Mouse (Mus musculus) heart, embryonic 11.5 days (tissue): ENCODE results near the gene Pitpnm2. TPM values are rescaled to one million over a fixed set of nuclear protein-coding genes. Genes with fewer than 3 reads are reported as not detected.

ENCODE experiments used
- ATAC-seq: fragments of 200-750 bp; cut with Nextera tagmentation; replicated peaks from 2 replicates; pipeline ENCODE4 v1.8.0; 2017; ENCODE audit warnings: moderate library complexity; ENCODE audit not compliant: insufficient number of reproducible peaks, low FRiP score, low TSS enrichment
- H3K27ac ChIP-seq: fragments of 300-500 bp; sonication (generic); 2 replicates; pipeline ENCODE4 v1.5.1; 2014; ENCODE audit warnings: mild to moderate bottlenecking, low read depth, low read length
- H3K27me3 ChIP-seq: fragments of 300-500 bp; sonication (generic); 2 replicates; pipeline ENCODE4 v1.6.1; 2014; ENCODE audit warnings: mild to moderate bottlenecking, low read length, mixed read lengths; ENCODE audit not compliant: control insufficient read depth, insufficient read depth
- H3K36me3 ChIP-seq: fragments of 300-500 bp; sonication (generic); 2 replicates; pipeline ENCODE4 v1.6.1; 2014; ENCODE audit warnings: mild to moderate bottlenecking, low read length, moderate library complexity, mixed read lengths; ENCODE audit not compliant: control insufficient read depth, insufficient read depth
- H3K4me1 ChIP-seq: fragments of 300-500 bp; sonication (generic); 2 replicates; pipeline ENCODE4 v1.6.1; 2014; ENCODE audit warnings: low read length; ENCODE audit not compliant: control insufficient read depth, insufficient read depth
- H3K4me2 ChIP-seq: fragments of 300-500 bp; sonication (generic); 2 replicates; pipeline ENCODE4 v1.6.1; 2014; ENCODE audit warnings: mild to moderate bottlenecking, moderate library complexity
- H3K4me3 ChIP-seq: fragments of 300-500 bp; sonication (generic); 2 replicates; pipeline ENCODE4 v1.5.1; 2014; ENCODE audit warnings: low read depth, low read length
- H3K9ac ChIP-seq: fragments of 300-500 bp; sonication (generic); 2 replicates; pipeline ENCODE4 v1.6.1; 2014; ENCODE audit warnings: mild to moderate bottlenecking, low read depth, low read length, moderate library complexity
- H3K9me3 ChIP-seq: fragments of 300-500 bp; sonication (generic); replicated peaks from 2 replicates; pipeline ENCODE4 v1.6.1; 2016; ENCODE audit warnings: low read length; ENCODE audit not compliant: control insufficient read depth
- WGBS: fragments of 180-500 bp; shearing (Covaris S2); extraction: QIAGEN DNeasy Blood & Tissue Kit; methylation state at CpG from one replicate; pipeline ENCODE4 v1.1.7; 2014; ENCODE audit not compliant: insufficient replicate concordance; 5-methylcytosine and 5-hydroxymethylcytosine counted together
- polyA plus RNA-seq: library from polyadenylated mRNA; unstranded; fragments of >200 nt; fragmentation: Nextera tagmentation; extraction: Ambion mirVana; gene quantifications from 2 replicates; pipeline ENCODE4 v1.2.1, GENCODE M21; 2014

Gene Pitpnm2
- polyA plus RNA-seq, 1 experiment from 2014 or later = 7.8 TPM

DNA sequence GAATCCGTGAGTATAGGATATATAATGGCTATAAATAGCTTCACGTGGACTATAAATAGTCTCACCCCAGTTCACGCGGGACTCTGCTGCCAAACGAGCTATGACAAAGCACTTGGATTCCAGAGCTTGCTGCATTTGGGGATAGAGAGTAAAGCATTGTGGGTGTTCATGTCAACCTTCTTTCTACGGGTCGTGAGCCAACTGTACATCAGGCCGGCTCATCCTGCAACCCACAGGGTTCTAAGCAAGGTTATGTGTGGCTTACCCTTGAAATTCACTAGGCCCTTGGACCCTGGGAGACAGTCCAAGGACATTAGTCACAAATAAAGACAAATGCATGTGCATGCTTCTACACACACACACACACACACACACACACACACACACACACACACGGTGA lies 77.8 kb downstream of the Pitpnm2 start:
- Histone ChIP-seq H3K4me3 (no peak overlapping the region), H3K27me3 (no peaks in the 10 kb centered on the region), H3K36me3 (no peaks in the 10 kb centered on the region; the same call in 1 of the 2 replicates), H3K4me1 (peaks cover 51% of the 10 kb centered on the region), H3K27ac (peak overlapping the region; percentile 88), H3K9ac (0 out of 2 replicates have a peak overlapping the region, but pooled peaks have one; percentile 16), H3K9me3 (no peaks in the 10 kb centered on the region), H3K4me2 (no peak overlapping the region)
- ATAC-seq = no peak
- 46% methylated on average over 9 of the region's 9 CpGs for WGBS

DNA sequence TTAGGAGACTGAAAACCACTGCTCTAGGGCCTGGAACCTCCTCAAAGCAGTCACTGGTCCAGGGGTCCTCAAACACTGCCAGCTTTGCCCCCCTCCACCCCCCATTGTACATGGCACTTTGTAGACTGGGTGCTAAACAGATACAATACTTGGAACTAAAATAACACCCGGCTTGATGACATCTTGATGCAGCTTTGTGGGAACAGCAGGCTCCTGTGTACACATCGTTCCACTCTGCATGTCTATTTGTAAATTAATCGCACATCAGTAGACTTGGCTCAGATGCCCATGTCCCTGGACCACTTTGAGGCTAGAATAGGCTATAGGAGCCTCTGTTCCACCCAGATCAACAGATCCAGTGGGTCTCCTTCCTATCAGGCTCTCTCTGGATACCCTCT lies 80.3 kb downstream of the Pitpnm2 start:
- Histone ChIP-seq H3K27ac (no peak overlapping the region), H3K4me2 (no peak overlapping the region), H3K36me3 (no peaks in the 10 kb centered on the region; the same call in 1 of the 2 replicates), H3K4me1 (peaks cover 63% of the 10 kb centered on the region), H3K27me3 (no peaks in the 10 kb centered on the region), H3K4me3 (no peak overlapping the region), H3K9me3 (no peaks in the 10 kb centered on the region), H3K9ac (no peak overlapping the region)
- no peak for ATAC-seq
- WGBS = 82% methylated on average over 3 of the region's 3 CpGs

DNA sequence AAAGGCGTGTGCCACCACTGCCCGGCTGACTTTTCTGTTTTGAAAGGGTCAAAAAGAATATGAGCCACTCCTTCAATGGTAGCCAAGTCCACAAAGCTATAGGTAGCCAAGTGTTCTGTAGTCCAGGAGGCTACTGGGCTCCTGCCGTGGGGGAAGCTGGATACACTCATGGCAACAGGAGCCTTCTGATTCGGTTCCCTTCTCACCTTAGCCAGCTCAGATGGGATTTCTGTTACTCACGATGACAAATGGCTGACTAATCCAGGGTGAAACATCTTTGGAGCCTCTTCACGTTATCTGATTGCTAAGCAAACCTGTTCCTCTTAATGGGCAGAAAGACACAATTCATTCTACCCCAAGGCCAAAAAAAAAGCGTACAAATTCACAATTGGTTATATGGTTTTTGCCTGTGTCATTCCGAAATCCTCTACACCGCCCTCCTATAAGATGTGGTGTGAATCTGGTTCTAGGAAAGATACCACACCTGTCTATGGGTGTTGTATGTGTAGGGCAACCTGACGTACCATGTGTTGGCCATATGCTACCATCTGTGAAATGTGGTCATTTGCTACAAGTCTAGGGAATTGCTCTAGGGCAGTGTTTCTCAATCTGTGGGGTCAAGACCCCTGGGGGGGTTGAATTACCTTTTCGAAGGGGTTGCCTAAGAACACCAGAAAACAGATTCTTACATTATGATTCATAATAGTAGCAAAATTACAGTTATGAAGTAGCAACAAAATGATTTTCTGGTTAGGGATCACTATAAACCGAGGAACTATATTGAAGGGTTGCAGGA lies 80.9 kb downstream of the Pitpnm2 start:
- no peak overlapping the region for H3K9ac ChIP-seq
- H3K27ac ChIP-seq = no peak overlapping the region
- peaks cover 63% of the 10 kb centered on the region for H3K4me1 ChIP-seq
- H3K9me3 ChIP-seq = no peaks in the 10 kb centered on the region
- H3K27me3 ChIP-seq = no peaks in the 10 kb centered on the region
- no peaks in the 10 kb centered on the region; the same call in 1 of the 2 replicates for H3K36me3 ChIP-seq
- no peak for ATAC-seq
- H3K4me3 ChIP-seq = no peak overlapping the region
- WGBS = 82% methylated on average over 12 of the region's 12 CpGs
- no peak overlapping the region for H3K4me2 ChIP-seq

DNA sequence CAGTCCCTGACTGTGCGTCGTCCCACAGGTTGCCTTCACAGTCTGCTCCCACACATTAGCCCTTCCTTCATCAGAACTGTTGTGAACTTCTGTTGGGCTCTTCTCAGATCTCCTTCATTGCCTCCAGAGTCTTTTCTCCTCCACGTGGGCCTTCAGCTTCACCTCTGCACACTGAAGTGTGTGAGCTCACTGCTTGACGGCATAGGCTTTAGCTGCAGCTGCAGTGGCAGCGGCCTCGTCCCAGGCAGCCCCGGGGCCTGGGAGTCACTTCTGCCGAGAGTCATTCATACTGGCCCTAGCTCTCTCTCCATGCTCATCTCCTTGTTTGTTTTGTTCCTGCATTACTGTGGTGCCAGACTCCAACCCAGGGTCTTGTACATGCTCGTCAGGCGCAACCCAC lies 81.9 kb downstream of the Pitpnm2 start:
- Histone ChIP-seq H3K36me3 (no peaks in the 10 kb centered on the region; the same call in 1 of the 2 replicates), H3K9ac (peak overlapping the region; percentile 43; the same call in 1 of the 2 replicates), H3K4me2 (no peak overlapping the region), H3K27me3 (no peaks in the 10 kb centered on the region), H3K4me3 (no peak overlapping the region), H3K27ac (peak overlapping the region; percentile 5; the same call in 1 of the 2 replicates), H3K9me3 (no peaks in the 10 kb centered on the region), H3K4me1 (peaks cover 63% of the 10 kb centered on the region)
- no peak for ATAC-seq
- WGBS = 54% methylated on average over 10 of the region's 10 CpGs

DNA sequence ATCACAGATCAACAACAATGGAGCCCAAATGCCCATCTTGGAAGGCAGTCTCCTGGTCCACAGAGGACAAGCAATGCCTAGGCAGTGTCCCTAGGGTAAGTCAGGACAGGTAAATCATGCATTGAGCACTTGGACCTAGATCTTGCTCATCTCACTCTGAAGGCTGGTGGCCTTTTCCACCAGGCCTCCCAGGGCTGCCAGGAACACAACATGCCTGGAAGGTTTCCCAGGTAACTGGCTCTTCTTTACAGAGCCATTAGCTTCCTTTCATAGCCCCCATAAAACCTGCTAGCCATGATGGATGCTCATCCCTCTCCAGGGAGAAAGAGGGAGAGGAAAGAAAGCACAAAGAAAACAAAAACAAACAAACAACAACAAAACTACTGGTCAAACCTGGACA lies 82.8 kb downstream of the Pitpnm2 start:
- no peak for ATAC-seq
- H3K9ac ChIP-seq = no peak overlapping the region
- H3K4me1 ChIP-seq = peaks cover 64% of the 10 kb centered on the region
- H3K4me3 ChIP-seq = no peak overlapping the region
- peak overlapping the region; percentile 3; the same call in 1 of the 2 replicates for H3K27ac ChIP-seq
- no peaks in the 10 kb centered on the region for H3K9me3 ChIP-seq
- no peaks in the 10 kb centered on the region; the same call in 1 of the 2 replicates for H3K36me3 ChIP-seq
- H3K4me2 ChIP-seq = no peak overlapping the region
- H3K27me3 ChIP-seq = no peaks in the 10 kb centered on the region

DNA sequence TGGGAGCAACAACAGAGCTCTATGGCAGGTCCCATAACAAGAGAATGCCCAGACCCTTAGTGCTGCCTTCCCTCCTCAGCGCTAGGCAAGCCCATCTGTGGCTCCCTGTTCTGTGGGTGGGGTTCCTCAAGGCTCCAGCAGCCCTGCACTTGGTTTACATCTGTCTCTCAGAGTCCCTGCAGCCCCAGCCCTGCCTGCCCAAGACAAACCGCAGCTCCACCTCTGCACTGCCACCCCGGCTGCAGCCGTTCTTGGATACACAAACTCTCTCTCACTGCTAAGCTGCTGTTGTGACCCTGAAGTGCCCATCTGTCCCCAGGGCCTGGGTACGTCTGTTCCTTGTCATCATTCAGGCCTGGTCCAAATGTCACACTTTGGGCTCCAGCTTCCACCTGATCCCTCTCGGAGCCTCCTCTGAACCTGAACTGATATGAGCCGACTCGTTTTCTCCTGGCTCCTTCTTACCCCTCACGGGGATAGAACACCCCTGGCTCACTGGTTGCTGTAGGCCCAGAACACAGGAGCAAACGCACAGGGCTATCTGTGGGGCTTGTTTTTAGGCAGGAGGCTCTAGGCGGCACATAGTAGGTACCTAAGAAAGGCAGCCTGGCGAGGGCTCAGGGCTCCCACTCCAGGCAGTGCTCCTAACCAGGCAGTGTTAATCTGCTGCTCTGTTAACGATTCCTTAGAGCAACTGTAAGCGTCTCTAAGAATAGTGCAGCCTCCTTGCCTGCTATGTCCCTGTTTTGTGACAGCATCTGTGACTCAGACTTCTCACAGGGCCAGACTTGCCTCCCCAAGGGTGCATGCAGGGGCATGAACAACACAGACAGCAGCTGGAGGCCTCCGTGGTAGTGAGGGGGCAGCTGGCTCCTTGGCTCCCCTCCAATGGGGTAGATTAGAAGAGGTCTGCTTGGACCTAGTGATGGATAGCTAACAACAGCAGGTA lies 83.7 kb downstream of the Pitpnm2 start:
- Histone ChIP-seq H3K27ac (peak overlapping the region; percentile 84), H3K27me3 (no peaks in the 10 kb centered on the region), H3K36me3 (no peaks in the 10 kb centered on the region; the same call in 1 of the 2 replicates), H3K4me1 (peaks cover 70% of the 10 kb centered on the region), H3K9ac (peak overlapping the region; percentile 43; the same call in 1 of the 2 replicates), H3K4me3 (no peak overlapping the region), H3K4me2 (peak overlapping the region; percentile 31), H3K9me3 (no peaks in the 10 kb centered on the region)
- WGBS = 33% methylated on average over 15 of the region's 15 CpGs
- no peak for ATAC-seq

DNA sequence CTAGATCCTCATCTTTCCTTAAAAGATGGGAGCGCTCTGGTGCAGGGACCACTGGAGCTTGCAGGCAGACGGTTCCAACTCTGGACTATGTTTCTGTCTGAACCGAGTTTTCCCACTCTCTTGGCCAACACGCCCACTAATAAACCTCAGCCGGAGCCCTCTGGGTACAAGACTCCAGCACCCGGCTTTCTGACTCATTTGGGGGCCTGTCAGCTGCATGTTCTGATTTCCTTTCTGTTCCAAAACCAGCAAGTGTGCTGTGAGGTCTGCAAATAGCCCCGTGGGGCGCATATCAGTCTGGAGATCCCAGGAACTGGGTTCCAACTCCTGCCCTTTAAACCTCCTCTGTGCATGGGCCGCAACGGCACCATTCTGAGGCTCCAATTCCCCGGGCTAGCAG lies 86.1 kb downstream of the Pitpnm2 start:
- no peak for ATAC-seq
- H3K36me3 ChIP-seq = no peaks in the 10 kb centered on the region; the same call in 1 of the 2 replicates
- no peak overlapping the region for H3K9ac ChIP-seq
- no peak overlapping the region for H3K4me2 ChIP-seq
- WGBS = 80% methylated on average over 11 of the region's 11 CpGs
- H3K27me3 ChIP-seq = no peaks in the 10 kb centered on the region
- H3K4me1 ChIP-seq = peaks cover 89% of the 10 kb centered on the region
- H3K27ac ChIP-seq = no peak overlapping the region
- no peaks in the 10 kb centered on the region for H3K9me3 ChIP-seq
- no peak overlapping the region for H3K4me3 ChIP-seq

DNA sequence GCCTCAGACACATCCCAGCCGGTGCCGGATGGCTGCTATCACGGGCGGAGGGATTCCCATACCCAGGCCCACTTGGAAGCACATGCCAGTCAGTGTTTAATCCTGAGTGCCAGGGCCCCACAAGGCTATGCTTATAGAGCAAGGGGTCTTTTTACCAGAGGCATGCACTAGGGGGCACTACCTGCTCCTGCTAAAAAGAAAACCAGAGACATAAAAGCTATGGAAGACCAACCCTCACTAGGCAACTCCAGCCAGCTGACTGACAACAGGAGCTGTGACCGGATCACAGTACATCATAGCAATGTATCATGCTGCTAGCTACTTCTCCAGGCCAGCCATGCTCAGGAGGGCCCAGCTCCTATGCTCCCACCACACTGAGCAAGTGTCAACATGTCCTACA lies 87.0 kb downstream of the Pitpnm2 start:
- Histone ChIP-seq H3K9me3 (no peaks in the 10 kb centered on the region), H3K4me1 (peaks cover 85% of the 10 kb centered on the region), H3K36me3 (no peaks in the 10 kb centered on the region), H3K27ac (peak overlapping the region; percentile 31), H3K9ac (no peak overlapping the region), H3K27me3 (no peaks in the 10 kb centered on the region), H3K4me3 (no peak overlapping the region), H3K4me2 (no peak overlapping the region)
- ATAC-seq = no peak
- 47% methylated on average over 5 of the region's 5 CpGs for WGBS
